Mouse (Mus musculus): Measurements from ENCODE around the gene Polr2g. TPM values are rescaled to one million over a fixed set of nuclear protein-coding genes. Genes with fewer than 3 reads are reported as not detected.

Polr2g gene
- polyA plus RNA-seq, 1 experiment from 2014 or later: 157 TPM

GRCm38 (mm10) chr19:8757471-8757998, 40.8 kb downstream of the Polr2g start:
- Histone ChIP-seq H3K9me3 (ENCODE audit: control insufficient read depth, low read length) (no peaks in the 10 kb centered on the region), H3K27ac (replicated peaks; ENCODE audit: low read depth, low read length) (peak overlapping the region; percentile 89), H3K27me3 (replicated peaks; ENCODE audit: control insufficient read depth, insufficient read depth, low read length) (no peaks in the 10 kb centered on the region), H3K4me1 (ENCODE audit: control insufficient read depth, insufficient read depth, low read length) (peaks cover 11% of the 10 kb centered on the region), H3K4me3 (ENCODE audit: low read depth, low read length) (peak overlapping the region; percentile 93), H3K9ac (ENCODE audit: low read depth, low read length) (peak overlapping the region; percentile 93), H3K36me3 (ENCODE audit: control insufficient read depth, insufficient read depth, low read length) (peaks cover 38% of the 10 kb centered on the region), H3K4me2 (ENCODE audit: low read depth, low read length) (peak overlapping the region; percentile 83)
- ATAC-seq (ENCODE audit: low read depth) (no peak), DNase-seq (ENCODE audit: low spot score) (no peak)
- 3% methylated on average over 14 of the region's 14 CpGs for WGBS

DNA sequence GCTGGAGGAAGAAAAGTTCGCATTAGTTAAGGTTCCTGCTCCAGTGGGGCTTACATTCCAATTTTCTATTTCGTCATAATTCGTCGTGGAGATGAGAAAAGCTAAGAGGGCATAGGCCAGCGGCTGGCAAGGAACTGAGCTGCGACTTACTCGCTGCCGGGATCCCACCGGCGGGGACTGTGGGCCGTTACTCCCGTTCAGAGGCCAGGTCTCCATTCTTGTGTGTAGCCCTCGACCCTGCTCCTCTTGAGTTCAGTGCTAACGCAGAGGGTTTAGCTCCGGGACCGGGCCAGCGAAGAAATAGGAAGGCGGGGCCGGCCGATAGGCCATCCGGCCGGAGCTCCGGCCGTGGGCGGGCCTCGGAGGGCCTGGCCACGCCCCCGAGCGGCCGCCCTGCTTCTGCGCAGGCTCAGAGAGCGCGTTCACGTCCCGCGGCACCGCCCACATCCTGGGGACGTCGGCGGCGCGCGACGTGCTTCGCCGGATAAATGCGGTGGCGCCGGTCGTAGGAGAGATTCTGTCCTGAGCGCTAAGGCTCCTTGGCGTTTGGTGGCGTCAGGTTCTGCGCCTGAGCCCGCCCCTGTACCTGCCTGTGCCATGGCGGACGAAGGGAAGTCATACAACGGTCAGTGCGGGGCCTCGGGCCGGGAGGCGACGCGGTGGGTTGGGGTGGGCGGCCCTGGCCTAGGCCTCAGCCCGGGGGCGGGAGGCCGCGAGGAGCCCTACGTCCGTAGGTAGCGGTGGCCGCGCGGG, 41.6 kb downstream of the Polr2g start, which contains the start of gene Nxf1:
Nxf1 (plus strand) TSS at position 439 of the 753 bp plus-strand sequence.
- Histone ChIP-seq H3K9me3 (ENCODE audit: control insufficient read depth, low read length) (no peaks in the 10 kb centered on the region), H3K27me3 (replicated peaks; ENCODE audit: control insufficient read depth, insufficient read depth, low read length) (no peaks in the 10 kb centered on the region), H3K4me1 (ENCODE audit: control insufficient read depth, insufficient read depth, low read length) (peaks cover 11% of the 10 kb centered on the region), H3K9ac (ENCODE audit: low read depth, low read length) (peak within 1 kb of the TSS; percentile 93), H3K36me3 (ENCODE audit: control insufficient read depth, insufficient read depth, low read length) (peaks cover 40% of the 10 kb centered on the region), H3K27ac (replicated peaks; ENCODE audit: low read depth, low read length) (peak within 1 kb of the TSS; percentile 89), H3K4me3 (ENCODE audit: low read depth, low read length) (peak within 1 kb of the TSS; percentile 93), H3K4me2 (ENCODE audit: low read depth, low read length) (peak within 1 kb of the TSS; percentile 83)
- WGBS: under 1% methylated on average over 40 of the region's 75 CpGs
- peak; percentile 96 for DNase-seq (ENCODE audit: low spot score)
- ATAC-seq (ENCODE audit: low read depth): peak; percentile 93

DNA sequence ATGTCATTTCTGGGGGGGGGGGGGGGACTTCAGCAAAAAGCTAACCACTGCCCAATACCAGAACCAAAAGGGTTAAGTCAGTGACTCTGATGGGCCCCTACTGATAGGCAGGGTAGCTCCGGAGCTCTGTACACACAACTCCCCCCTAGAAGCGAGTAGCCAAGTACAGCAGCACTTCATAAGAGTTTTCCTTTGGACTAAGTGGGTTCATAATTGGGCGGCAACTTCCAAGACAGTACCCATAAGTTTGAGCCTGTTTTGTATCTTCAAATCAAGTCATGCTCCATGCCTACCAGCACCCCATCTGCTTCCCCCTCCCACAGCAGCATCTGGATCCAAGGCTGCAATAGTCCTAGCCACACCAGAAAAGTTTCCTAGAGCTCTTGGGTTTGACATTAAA, 42.7 kb downstream of the Polr2g start:
- no peak for ATAC-seq (ENCODE audit: low read depth)
- DNase-seq (ENCODE audit: low spot score): no peak
- H3K4me3 ChIP-seq (ENCODE audit: low read depth, low read length): no peak overlapping the region
- H3K9ac ChIP-seq (ENCODE audit: low read depth, low read length): no peak overlapping the region
- peak overlapping the region; percentile 83 for H3K4me2 ChIP-seq (ENCODE audit: low read depth, low read length)
- no peak overlapping the region for H3K27ac ChIP-seq (replicated peaks; ENCODE audit: low read depth, low read length)
- H3K27me3 ChIP-seq (replicated peaks; ENCODE audit: control insufficient read depth, insufficient read depth, low read length): no peaks in the 10 kb centered on the region
- no peaks in the 10 kb centered on the region for H3K9me3 ChIP-seq (ENCODE audit: control insufficient read depth, low read length)
- peaks cover 51% of the 10 kb centered on the region for H3K36me3 ChIP-seq (ENCODE audit: control insufficient read depth, insufficient read depth, low read length)
- 69% methylated on average over 3 of the region's 3 CpGs for WGBS
- H3K4me1 ChIP-seq (ENCODE audit: control insufficient read depth, insufficient read depth, low read length): peaks cover 11% of the 10 kb centered on the region

- H3K4me2 ChIP-seq (ENCODE audit: low read depth, low read length): no peak overlapping the region
- peaks cover 3% of the 10 kb centered on the region; the same call in 1 of the 2 replicates for H3K4me1 ChIP-seq (ENCODE audit: control insufficient read depth, insufficient read depth, low read length)
- no peaks in the 10 kb centered on the region for H3K9me3 ChIP-seq (ENCODE audit: control insufficient read depth, low read length)
- H3K27me3 ChIP-seq (replicated peaks; ENCODE audit: control insufficient read depth, insufficient read depth, low read length): no peaks in the 10 kb centered on the region
- H3K4me3 ChIP-seq (ENCODE audit: low read depth, low read length): no peak overlapping the region
- 77% methylated on average over 2 of the region's 2 CpGs for WGBS
- H3K36me3 ChIP-seq (ENCODE audit: control insufficient read depth, insufficient read depth, low read length): peaks cover 96% of the 10 kb centered on the region
- no peak overlapping the region for H3K9ac ChIP-seq (ENCODE audit: low read depth, low read length)
- ATAC-seq (ENCODE audit: low read depth) (no peak), DNase-seq (ENCODE audit: low spot score) (no peak)
- H3K27ac ChIP-seq (replicated peaks; ENCODE audit: low read depth, low read length): no peak overlapping the region
Measured at GRCm38 (mm10) chr19:8747368-8747767, 51.0 kb downstream of the Polr2g start.

- ATAC-seq (ENCODE audit: low read depth): no peak
- no peak overlapping the region for H3K9ac ChIP-seq (ENCODE audit: low read depth, low read length)
Measured at GRCm38 (mm10) chr19:8745382-8745781, 53.0 kb downstream of the Polr2g start.

More at GRCm38 (mm10) chr19:8745382-8745781, 53.0 kb downstream of the Polr2g start:
- peaks cover 9% of the 10 kb centered on the region for H3K4me1 ChIP-seq (ENCODE audit: control insufficient read depth, insufficient read depth, low read length)
- no peaks in the 10 kb centered on the region for H3K9me3 ChIP-seq (ENCODE audit: control insufficient read depth, low read length)
- H3K4me3 ChIP-seq (ENCODE audit: low read depth, low read length): no peak overlapping the region
- DNase-seq (ENCODE audit: low spot score): no peak
- peaks cover 82% of the 10 kb centered on the region for H3K36me3 ChIP-seq (ENCODE audit: control insufficient read depth, insufficient read depth, low read length)
- no peaks in the 10 kb centered on the region for H3K27me3 ChIP-seq (replicated peaks; ENCODE audit: control insufficient read depth, insufficient read depth, low read length)
- no peak overlapping the region for H3K4me2 ChIP-seq (ENCODE audit: low read depth, low read length)
- no peak overlapping the region for H3K27ac ChIP-seq (replicated peaks; ENCODE audit: low read depth, low read length)
- 95% methylated on average over 1 of the region's 1 CpGs for WGBS

Other genes with a start within 250 kb of the Polr2g start
- 0.59 and 1.3 TPM in 2 replicates for gene Slc22a8, start 207.3 kb downstream of the Polr2g start, polyA plus RNA-seq (2014; fragmentation: Nextera tagmentation; extraction: Ambion mirVana)
- gene Slc22a6, start 180.5 kb downstream of the Polr2g start, polyA plus RNA-seq (2014; fragmentation: Nextera tagmentation; extraction: Ambion mirVana): 0.67 and 1.1 TPM in 2 replicates
- gene Chrm1, start 134.8 kb downstream of the Polr2g start, polyA plus RNA-seq (2014; fragmentation: Nextera tagmentation; extraction: Ambion mirVana): 0.35 and 0.45 TPM in 2 replicates
- 100 and 107 TPM in 2 replicates for gene Slc3a2, start 75.2 kb downstream of the Polr2g start, polyA plus RNA-seq (2014; fragmentation: Nextera tagmentation; extraction: Ambion mirVana)
- gene Wdr74, start 62.8 kb downstream of the Polr2g start, polyA plus RNA-seq (2014; fragmentation: Nextera tagmentation; extraction: Ambion mirVana): 76.6 and 80.1 TPM in 2 replicates
- gene 1700092M07Rik, start 57.9 kb downstream of the Polr2g start, polyA plus RNA-seq (2014; fragmentation: Nextera tagmentation; extraction: Ambion mirVana): 0.85 and 1.9 TPM in 2 replicates
- gene Stx5a, start 57.2 kb downstream of the Polr2g start, polyA plus RNA-seq (2014; fragmentation: Nextera tagmentation; extraction: Ambion mirVana): 140 and 142 TPM in 2 replicates
- gene Nxf1, start 41.5 kb downstream of the Polr2g start, polyA plus RNA-seq (2014; fragmentation: Nextera tagmentation; extraction: Ambion mirVana): 152 and 171 TPM in 2 replicates
- 173 and 194 TPM in 2 replicates for gene Tmem223, start 27.6 kb downstream of the Polr2g start, polyA plus RNA-seq (2014; fragmentation: Nextera tagmentation; extraction: Ambion mirVana)
- gene Tmem179b, start 24.1 kb downstream of the Polr2g start, polyA plus RNA-seq (2014; fragmentation: Nextera tagmentation; extraction: Ambion mirVana): 74.9 and 90.3 TPM in 2 replicates
- 16.5 and 18.1 TPM in 2 replicates for gene Taf6l, start 12.2 kb downstream of the Polr2g start, polyA plus RNA-seq (2014; fragmentation: Nextera tagmentation; extraction: Ambion mirVana)
- gene Zbtb3, start 4.0 kb upstream of the Polr2g start, polyA plus RNA-seq (2014; fragmentation: Nextera tagmentation; extraction: Ambion mirVana): 5.2 and 5.5 TPM in 2 replicates
- 38.4 and 40.8 TPM in 2 replicates for gene Ttc9c, start 20.8 kb upstream of the Polr2g start, polyA plus RNA-seq (2014; fragmentation: Nextera tagmentation; extraction: Ambion mirVana)
- 7.8 and 9.2 TPM in 2 replicates for gene Hnrnpul2, start 21.4 kb upstream of the Polr2g start, polyA plus RNA-seq (2014; fragmentation: Nextera tagmentation; extraction: Ambion mirVana)
- gene AC129217.1, start 31.2 kb upstream of the Polr2g start, polyA plus RNA-seq (2014; fragmentation: Nextera tagmentation; extraction: Ambion mirVana): not detected in 2 replicates
- 44.9 and 47.3 TPM in 2 replicates for gene Bscl2, start 38.9 kb upstream of the Polr2g start, polyA plus RNA-seq (2014; fragmentation: Nextera tagmentation; extraction: Ambion mirVana)
- 22.2 and 24.6 TPM in 2 replicates for gene Gng3, start 40.6 kb upstream of the Polr2g start, polyA plus RNA-seq (2014; fragmentation: Nextera tagmentation; extraction: Ambion mirVana)
- 1.6 and 2.4 TPM in 2 replicates for gene Lrrn4cl, start 52.2 kb upstream of the Polr2g start, polyA plus RNA-seq (2014; fragmentation: Nextera tagmentation; extraction: Ambion mirVana)
- gene Ubxn1, start 72.9 kb upstream of the Polr2g start, polyA plus RNA-seq (2014; fragmentation: Nextera tagmentation; extraction: Ambion mirVana): 144 and 149 TPM in 2 replicates
- 53.8 and 57.5 TPM in 2 replicates for gene Uqcc3, start 82.3 kb upstream of the Polr2g start, polyA plus RNA-seq (2014; fragmentation: Nextera tagmentation; extraction: Ambion mirVana)
- gene Lbhd1, start 85.2 kb upstream of the Polr2g start, polyA plus RNA-seq (2014; fragmentation: Nextera tagmentation; extraction: Ambion mirVana): 60.2 and 68.8 TPM in 2 replicates
- gene Gm49403, start 85.4 kb upstream of the Polr2g start, polyA plus RNA-seq (2014; fragmentation: Nextera tagmentation; extraction: Ambion mirVana): not detected in 2 replicates
- gene 1810009A15Rik, start 90.3 kb upstream of the Polr2g start, polyA plus RNA-seq (2014; fragmentation: Nextera tagmentation; extraction: Ambion mirVana): 77.4 and 86.6 TPM in 2 replicates
- not detected in 2 replicates for gene Gm49416, start 90.3 kb upstream of the Polr2g start, polyA plus RNA-seq (2014; fragmentation: Nextera tagmentation; extraction: Ambion mirVana)
- 34.8 and 35.1 TPM in 2 replicates for gene Ints5, start 94.4 kb upstream of the Polr2g start, polyA plus RNA-seq (2014; fragmentation: Nextera tagmentation; extraction: Ambion mirVana)
- gene Ganab, start 99.5 kb upstream of the Polr2g start, polyA plus RNA-seq (2014; fragmentation: Nextera tagmentation; extraction: Ambion mirVana): 99.2 and 103 TPM in 2 replicates
- 42.3 and 42.4 TPM in 2 replicates for gene B3gat3, start 121.8 kb upstream of the Polr2g start, polyA plus RNA-seq (2014; fragmentation: Nextera tagmentation; extraction: Ambion mirVana)
- gene Rom1, start 130.8 kb upstream of the Polr2g start, polyA plus RNA-seq (2014; fragmentation: Nextera tagmentation; extraction: Ambion mirVana): 2.2 and 2.5 TPM in 2 replicates
- 18.2 and 20.4 TPM in 2 replicates for gene Eml3, start 131.0 kb upstream of the Polr2g start, polyA plus RNA-seq (2014; fragmentation: Nextera tagmentation; extraction: Ambion mirVana)
- 39.7 and 43.6 TPM in 2 replicates for gene Mta2, start 143.3 kb upstream of the Polr2g start, polyA plus RNA-seq (2014; fragmentation: Nextera tagmentation; extraction: Ambion mirVana)
- 24.7 and 27.8 TPM in 2 replicates for gene Tut1, start 155.3 kb upstream of the Polr2g start, polyA plus RNA-seq (2014; fragmentation: Nextera tagmentation; extraction: Ambion mirVana)
- gene Eef1g, start 168.5 kb upstream of the Polr2g start, polyA plus RNA-seq (2014; fragmentation: Nextera tagmentation; extraction: Ambion mirVana): 469 and 503 TPM in 2 replicates
- gene Ahnak, start 190.7 kb upstream of the Polr2g start, polyA plus RNA-seq (2014; fragmentation: Nextera tagmentation; extraction: Ambion mirVana): 44.8 and 57.6 TPM in 2 replicates